Mouse (Mus musculus) Patski (cell line): Measurements from ENCODE around the gene Rab4b. TPM values are rescaled to one million over a fixed set of nuclear protein-coding genes. Genes with fewer than 3 reads are reported as not detected.
A peak's percentile ranks its signal among the peaks of the same experiment; 100 is the strongest.

Experiments
- ATAC-seq: fragments of 100-300 bp; one replicate; pipeline ENCODE4 v1.8.0; 2021
- CTCF ChIA-PET: fragments of 350-600 bp; sonication (Branson Sonifier 250); formaldehyde crosslinking; loops from one replicate; lab custom pipeline; 2022; ENCODE audit warnings: inconsistent platforms; lab: Charles Lee
- POLR2A ChIA-PET: fragments of 350-600 bp; sonication (Branson Sonifier 250); formaldehyde crosslinking; loops from one replicate; lab custom pipeline; 2022; ENCODE audit warnings: antibody characterized with exemption, inconsistent platforms; lab: Charles Lee
- DNase-seq: peaks from one replicate; pipeline ENCODE4 v3.0.0-alpha.2; 2011; ENCODE audit warnings: low read depth, low spot score
- H3K27me3 ChIP-seq: fragments of 371-371 bp; one replicate; pipeline ENCODE4 v1.5.1; 2021
- CTCF ChIP-seq: fragments of 100-300 bp; IDR thresholded peaks from one replicate; pipeline ENCODE4 v1.5.1; 2021
- in situ Hi-C: fragments of 300-500 bp; cut with MboI; formaldehyde crosslinking; loops from 3 replicates; pipeline ENCODE4 v1.11.1; 2018; ENCODE audit warnings: low pct_unique_long_range_greater_than_20kb, mixed read lengths
- polyA plus RNA-seq: library from polyadenylated mRNA; unstranded; gene quantifications from one replicate; pipeline ENCODE4 v1.2.3, GENCODE M21; 2021

Rab4b gene
- polyA plus RNA-seq, 1 experiment from 2014 or later, result 56.9 TPM

- DNase-seq (no peak), ATAC-seq (no peak)
- in situ Hi-C loops, result no loop called here
- POLR2A ChIA-PET, result no interaction called here
- TF ChIP-seq CTCF, result no peak
- CTCF ChIA-PET, result interaction anchor here (0.9 kb wide), 1 partner anchor 10 kb away, joined by 3 read pairs; no protein-coding TSS in a partner anchor
- no peaks in the 10 kb centered on the region for H3K27me3 ChIP-seq
Observed at GRCm38 (mm10) chr7:27203730-27204449, 25.2 kb upstream of the Rab4b start.

- in situ Hi-C loops, result loop anchor here (25.0 kb wide), 1 partner anchor 289 kb away; the partner anchor contains the start of genes Prx and Sertad1
- TF ChIP-seq CTCF, result no peak
- ChIA-PET POLR2A (interaction anchor here (1.2 kb wide), 1 partner anchor 10 kb away, joined by 3 read pairs; no protein-coding TSS in a partner anchor), CTCF (interaction anchor here (1.7 kb wide), 1 partner anchor 11 kb away, joined by 4 read pairs; no protein-coding TSS in a partner anchor)
- H3K27me3 ChIP-seq, result no peaks in the 10 kb centered on the region
- DNase-seq, result no peak
- no peak for ATAC-seq
Observed at GRCm38 (mm10) chr7:27198779-27199178, 20.1 kb upstream of the Rab4b start.

- TF ChIP-seq CTCF, result no peak
- in situ Hi-C loops, result loop anchor here (25.0 kb wide), 1 partner anchor 289 kb away; the partner anchor contains the start of genes Prx and Sertad1
- no peaks in the 10 kb centered on the region for H3K27me3 ChIP-seq
- CTCF ChIA-PET, result interaction anchor here (1.7 kb wide), 1 partner anchor 11 kb away, joined by 4 read pairs; no protein-coding TSS in a partner anchor
- POLR2A ChIA-PET, result interaction anchor here (1.2 to 1.5 kb wide), 2 partner anchors 10 to 33 kb away, joined by 3 read pairs; no protein-coding TSS in a partner anchor
- no peak for ATAC-seq
- DNase-seq, result no peak
Observed at GRCm38 (mm10) chr7:27198355-27198754, 19.7 kb upstream of the Rab4b start.

GRCm38 (mm10) chr7:27197634-27198033 lies 18.9 kb upstream of the Rab4b start:
- TF ChIP-seq CTCF, result no peak
- no peaks in the 10 kb centered on the region for H3K27me3 ChIP-seq
- DNase-seq, result no peak
- in situ Hi-C loops, result loop anchor here (25.0 kb wide), 1 partner anchor 290 kb away; the partner anchor contains the start of genes Prx and Sertad1
- ChIA-PET CTCF (no interaction called here), POLR2A (interaction anchor here (1.2 to 1.5 kb wide), 2 partner anchors 11 to 34 kb away, joined by 3 read pairs; no protein-coding TSS in a partner anchor)
- ATAC-seq, result no peak

- no peaks in the 10 kb centered on the region for H3K27me3 ChIP-seq
- DNase-seq (no peak), ATAC-seq (no peak)
- no peak for TF ChIP-seq CTCF
- in situ Hi-C loops, result loop anchor here (25.0 kb wide), 1 partner anchor 290 kb away; the partner anchor contains the start of genes Prx and Sertad1
- ChIA-PET POLR2A (interaction anchor here (1.5 kb wide), 1 partner anchor 34 kb away, joined by 3 read pairs; no protein-coding TSS in a partner anchor), CTCF (no interaction called here)
Observed at GRCm38 (mm10) chr7:27197136-27197535, 18.4 kb upstream of the Rab4b start.

- CTCF ChIA-PET, result interaction anchor here (1.1 kb wide), 1 partner anchor 35 kb away, joined by 4 read pairs; no protein-coding TSS in a partner anchor
- ATAC-seq (peak; percentile 98), DNase-seq (peak; percentile 94)
- H3K27me3 ChIP-seq, result no peaks in the 10 kb centered on the region
- no peak for TF ChIP-seq CTCF
- in situ Hi-C loops, result loop anchor here (25.0 kb wide), 1 partner anchor 291 kb away; the partner anchor contains the start of genes Prx and Sertad1
- POLR2A ChIA-PET, result no interaction called here
Observed at GRCm38 (mm10) chr7:27195681-27196611, 17.2 kb upstream of the Rab4b start, which contains the start of the genes BC024978 and Snrpa. Gene BC024978, plus strand, starts transcription at chr7:27195781. Gene Snrpa, minus strand, starts transcription at chr7:27196271.

- H3K27me3 ChIP-seq, result no peaks in the 10 kb centered on the region
- POLR2A ChIA-PET, result no interaction called here
- CTCF ChIA-PET, result interaction anchor here (2.2 kb wide), 1 partner anchor 15 kb away, joined by 9 read pairs; the partner anchor contains the start of gene Rab4b
- ATAC-seq, result no peak
- DNase-seq, result no peak
- in situ Hi-C loops, result loop anchor here (25.0 kb wide), 1 partner anchor 294 kb away; the partner anchor contains the start of genes Prx and Sertad1
- no peak for TF ChIP-seq CTCF
Observed at GRCm38 (mm10) chr7:27193731-27194130, 15.0 kb upstream of the Rab4b start.

- no peaks in the 10 kb centered on the region for H3K27me3 ChIP-seq
- no peak for TF ChIP-seq CTCF
- ATAC-seq (no peak), DNase-seq (no peak)
- POLR2A ChIA-PET, result no interaction called here
- CTCF ChIA-PET, result interaction anchor here (2.2 kb wide), 1 partner anchor 14 kb away, joined by 9 read pairs; the partner anchor contains the start of gene Rab4b
- in situ Hi-C loops, result loop anchor here (25.0 kb wide), 1 partner anchor 295 kb away; the partner anchor contains the start of genes Prx and Sertad1
Observed at GRCm38 (mm10) chr7:27192434-27192833, 13.7 kb upstream of the Rab4b start.

GRCm38 (mm10) chr7:27189271-27189931 lies 10.7 kb upstream of the Rab4b start:
- in situ Hi-C loops, result loop anchor here (25.0 kb wide), 1 partner anchor 298 kb away; the partner anchor contains the start of genes Prx and Sertad1
- DNase-seq (no peak), ATAC-seq (no peak)
- CTCF ChIA-PET, result interaction anchor here (0.6 to 1.8 kb wide), 3 partner anchors 16 to 42 kb away, joined by 3 to 5 read pairs (median 3); no protein-coding TSS in a partner anchor
- no peaks in the 10 kb centered on the region for H3K27me3 ChIP-seq
- no peak for TF ChIP-seq CTCF
- POLR2A ChIA-PET, result no interaction called here
